Mouse (Mus musculus) midbrain, embryonic 14.5 days (tissue): ENCODE results near the gene Tiprl. TPM values are rescaled to one million over a fixed set of nuclear protein-coding genes. Genes with fewer than 3 reads are reported as not detected.

Experiments used
- ATAC-seq: fragments of 200-750 bp; cut with Nextera tagmentation; 2 replicates; pipeline ENCODE4 v1.8.0; 2017; ENCODE audit warnings: moderate number of reproducible peaks, moderate library complexity; ENCODE audit not compliant: low FRiP score, low TSS enrichment
- DNase-seq: peaks from one replicate; pipeline ENCODE4 v3.0.0-alpha.2; 2015
- H3K27ac ChIP-seq: fragments of 300-500 bp; sonication (generic); replicated peaks from 2 replicates; pipeline ENCODE4 v1.5.1; 2014; ENCODE audit warnings: mild to moderate bottlenecking, low read depth, low read length, moderate library complexity
- H3K27me3 ChIP-seq: fragments of 300-500 bp; sonication (generic); 2 replicates; pipeline ENCODE4 v1.6.1; 2014; ENCODE audit warnings: low read length, control low read depth, mixed read lengths; ENCODE audit not compliant: control insufficient read depth, insufficient read depth
- H3K36me3 ChIP-seq: fragments of 300-500 bp; sonication (generic); 2 replicates; pipeline ENCODE4 v1.6.1; 2014; ENCODE audit warnings: low read length, control low read depth; ENCODE audit not compliant: control insufficient read depth, insufficient read depth
- H3K4me1 ChIP-seq: fragments of 300-500 bp; sonication (generic); 2 replicates; pipeline ENCODE4 v1.6.1; 2014; ENCODE audit warnings: mild to moderate bottlenecking, antibody characterized with exemption, low read length, control low read depth; ENCODE audit not compliant: control insufficient read depth, insufficient read depth
- H3K4me2 ChIP-seq: fragments of 300-500 bp; sonication (generic); 2 replicates; pipeline ENCODE4 v1.6.1; 2014; ENCODE audit warnings: mild to moderate bottlenecking, low read length, moderate library complexity
- H3K4me3 ChIP-seq: fragments of 300-500 bp; sonication (generic); replicated peaks from 2 replicates; pipeline ENCODE4 v1.5.1; 2014; ENCODE audit warnings: low read depth, low read length
- H3K9ac ChIP-seq: fragments of 300-500 bp; sonication (generic); replicated peaks from 2 replicates; pipeline ENCODE4 v1.6.1; 2014; ENCODE audit warnings: mild to moderate bottlenecking, low read length, moderate library complexity
- H3K9me3 ChIP-seq: fragments of 300-500 bp; sonication (generic); 2 replicates; pipeline ENCODE4 v1.6.1; 2016; ENCODE audit warnings: low read length, control low read depth, mixed read lengths; ENCODE audit not compliant: control insufficient read depth
- WGBS: fragments of 180-500 bp; shearing (Covaris S2); extraction: QIAGEN DNeasy Blood & Tissue Kit; methylation state at CpG from one replicate; pipeline ENCODE4 v1.1.7; 2014; 5-methylcytosine and 5-hydroxymethylcytosine counted together
- polyA plus RNA-seq: library from polyadenylated mRNA; unstranded; fragments of >200 nt; fragmentation: Nextera tagmentation; extraction: Ambion mirVana; gene quantifications from 2 replicates; pipeline ENCODE4 v1.2.1, GENCODE M21; 2014

Tiprl gene
- polyA plus RNA-seq, 1 experiment from 2014 or later = 150 TPM

DNA sequence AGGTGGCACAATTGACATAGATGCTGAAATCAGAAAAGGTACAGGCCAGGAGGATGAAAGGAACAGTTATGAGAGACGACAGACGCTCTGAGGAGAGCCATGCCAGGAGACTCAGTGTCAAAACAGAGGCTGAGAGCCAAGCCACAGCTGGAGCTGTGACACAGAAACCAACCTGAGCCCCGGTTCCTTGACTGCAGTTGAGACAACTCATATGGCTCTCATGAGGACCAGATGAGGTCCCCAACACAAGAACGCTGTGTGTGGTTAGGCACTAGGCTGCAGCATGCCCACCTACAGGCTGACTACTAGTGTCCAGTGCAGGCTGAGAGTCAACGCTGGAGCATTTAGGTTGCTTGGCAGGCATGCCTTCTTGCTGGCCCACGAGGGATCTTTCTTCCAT lies 58.7 kb downstream of the Tiprl start:
- DNase-seq = no peak
- no peak overlapping the region for H3K4me2 ChIP-seq
- 85% methylated on average over 6 of the region's 6 CpGs for WGBS
- ATAC-seq = no peak
- no peak overlapping the region for H3K9ac ChIP-seq
- H3K4me3 ChIP-seq = no peak overlapping the region
- no peaks in the 10 kb centered on the region for H3K4me1 ChIP-seq
- no peak overlapping the region for H3K27ac ChIP-seq
- no peaks in the 10 kb centered on the region for H3K27me3 ChIP-seq
- H3K36me3 ChIP-seq = no peaks in the 10 kb centered on the region
- no peaks in the 10 kb centered on the region for H3K9me3 ChIP-seq

DNA sequence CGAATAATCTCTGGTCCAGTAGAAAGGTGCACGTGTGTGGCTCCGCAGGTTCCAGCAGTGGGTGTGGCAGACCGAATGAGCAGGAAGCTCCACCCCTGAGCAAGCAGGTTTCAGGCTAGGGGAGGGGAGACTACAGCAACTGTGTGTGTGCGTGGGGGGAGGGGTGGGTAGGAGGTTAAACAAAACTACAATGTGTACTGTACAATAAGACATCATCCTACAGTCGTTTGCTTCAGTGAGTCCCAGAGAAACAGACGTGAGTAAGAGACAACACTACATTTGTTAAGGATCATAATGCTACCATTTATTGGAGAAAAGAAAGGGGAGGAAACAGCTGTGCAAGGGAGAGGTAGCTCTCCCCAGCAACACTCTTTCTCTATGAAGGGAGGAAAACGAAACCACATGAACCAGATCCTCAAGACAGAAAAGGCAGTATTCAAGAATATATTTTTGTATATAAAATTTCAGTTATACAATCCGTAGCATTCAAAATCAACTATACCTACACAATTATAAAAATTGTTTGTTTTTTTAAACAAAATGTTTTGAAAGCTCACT lies 62.7 kb downstream of the Tiprl start:
- no peak overlapping the region for H3K9ac ChIP-seq
- H3K27me3 ChIP-seq = no peaks in the 10 kb centered on the region
- no peaks in the 10 kb centered on the region for H3K4me1 ChIP-seq
- no peak overlapping the region for H3K4me2 ChIP-seq
- H3K36me3 ChIP-seq = no peaks in the 10 kb centered on the region
- H3K9me3 ChIP-seq = no peaks in the 10 kb centered on the region
- no peak overlapping the region for H3K4me3 ChIP-seq
- 71% methylated on average over 6 of the region's 9 CpGs for WGBS
- DNase-seq (no peak), ATAC-seq (no peak)
- H3K27ac ChIP-seq = no peak overlapping the region

GRCm38 (mm10) chr1:165171277-165171676 lies 65.5 kb downstream of the Tiprl start:
- Histone ChIP-seq H3K9me3 (no peaks in the 10 kb centered on the region), H3K27me3 (no peaks in the 10 kb centered on the region), H3K4me2 (no peak overlapping the region), H3K4me1 (no peaks in the 10 kb centered on the region), H3K36me3 (no peaks in the 10 kb centered on the region), H3K27ac (no peak overlapping the region), H3K4me3 (no peak overlapping the region), H3K9ac (no peak overlapping the region)
- DNase-seq (no peak), ATAC-seq (no peak)
- WGBS = 85% methylated on average over 7 of the region's 8 CpGs

GRCm38 (mm10) chr1:165170157-165170556 lies 66.6 kb downstream of the Tiprl start:
- H3K27me3 ChIP-seq = no peaks in the 10 kb centered on the region
- no peaks in the 10 kb centered on the region for H3K4me1 ChIP-seq
- no peaks in the 10 kb centered on the region for H3K36me3 ChIP-seq
- H3K4me2 ChIP-seq = no peak overlapping the region
- no peak for DNase-seq
- H3K4me3 ChIP-seq = no peak overlapping the region
- no peak overlapping the region for H3K9ac ChIP-seq
- ATAC-seq = no peak
- WGBS = 87% methylated on average over 5 of the region's 5 CpGs
- H3K27ac ChIP-seq = no peak overlapping the region
- no peaks in the 10 kb centered on the region for H3K9me3 ChIP-seq

DNA sequence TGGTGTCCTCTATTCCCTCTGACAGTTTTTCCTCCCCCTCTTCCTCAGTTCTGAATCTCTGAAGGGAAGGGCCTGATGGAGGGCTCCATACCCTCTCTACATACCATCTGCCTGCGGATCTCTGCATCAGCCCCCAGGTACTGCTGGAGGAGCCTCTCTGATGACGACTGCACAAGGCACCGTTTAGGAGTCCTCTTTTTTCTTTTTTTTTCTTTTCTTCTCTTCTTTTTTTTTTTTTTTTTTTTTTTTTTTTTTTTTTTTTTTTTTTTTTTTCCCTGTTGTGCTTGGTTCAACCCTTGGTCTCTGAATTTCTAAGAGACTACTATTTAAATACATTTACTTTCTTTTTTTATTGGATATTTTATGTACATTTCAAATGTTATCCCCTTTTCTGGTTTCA lies 67.3 kb downstream of the Tiprl start:
- DNase-seq = no peak
- H3K9me3 ChIP-seq = no peaks in the 10 kb centered on the region
- H3K27me3 ChIP-seq = no peaks in the 10 kb centered on the region
- no peak overlapping the region for H3K4me3 ChIP-seq
- no peaks in the 10 kb centered on the region for H3K36me3 ChIP-seq
- H3K9ac ChIP-seq = no peak overlapping the region
- H3K4me2 ChIP-seq = no peak overlapping the region
- no peaks in the 10 kb centered on the region for H3K4me1 ChIP-seq
- H3K27ac ChIP-seq = no peak overlapping the region
- no peak for ATAC-seq
- 92% methylated on average over 3 of the region's 3 CpGs for WGBS

- Histone ChIP-seq H3K36me3 (no peaks in the 10 kb centered on the region), H3K4me3 (no peak overlapping the region), H3K27ac (no peak overlapping the region), H3K4me2 (no peak overlapping the region), H3K27me3 (no peaks in the 10 kb centered on the region), H3K4me1 (no peaks in the 10 kb centered on the region), H3K9me3 (no peaks in the 10 kb centered on the region), H3K9ac (no peak overlapping the region)
- WGBS = 72% methylated on average over 6 of the region's 6 CpGs
- no peak for ATAC-seq
- DNase-seq = no peak
Measured at GRCm38 (mm10) chr1:165164920-165165319, 71.9 kb downstream of the Tiprl start.

Other genes starting within 250 kb of the Tiprl start
- not detected in 2 replicates for gene Tbx19, start 76.2 kb downstream of the Tiprl start, polyA plus RNA-seq
- 4.3 and 6.1 TPM in 2 replicates for gene Sft2d2, start 42.6 kb downstream of the Tiprl start, polyA plus RNA-seq
- gene Gpr161, start 58.8 kb upstream of the Tiprl start, polyA plus RNA-seq = 6.2 and 7.5 TPM in 2 replicates
- 14.9 and 18.5 TPM in 2 replicates for gene Dcaf6, start 223.5 kb upstream of the Tiprl start, polyA plus RNA-seq
- 208 and 224 TPM in 2 replicates for gene Mpc2, start 223.6 kb upstream of the Tiprl start, polyA plus RNA-seq
- gene Adcy10, start 248.2 kb upstream of the Tiprl start, polyA plus RNA-seq = 0.13 and 0.57 TPM in 2 replicates